10 mouse cellular contexts compared by ENCODE assay signal in the genomic region with DNA sequence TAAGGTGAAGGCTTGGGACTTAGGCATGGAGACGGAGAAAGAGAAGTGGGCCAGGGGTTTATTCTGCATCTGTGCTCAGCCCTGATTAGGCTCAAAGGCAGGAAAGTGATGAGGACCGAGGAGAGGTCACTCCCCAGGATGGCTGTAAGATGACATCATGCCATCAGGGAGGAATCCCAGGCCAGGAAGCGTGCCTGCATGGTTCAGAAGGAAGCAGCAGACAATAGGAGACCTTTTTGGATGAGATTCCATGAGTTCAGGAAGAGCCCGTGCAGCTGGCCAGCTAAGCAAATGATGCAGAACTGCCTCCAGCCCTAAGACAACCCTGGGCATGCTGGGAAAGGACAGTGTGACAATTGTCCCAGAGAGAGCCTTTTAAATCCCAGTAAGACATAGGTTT.
DNase-seq lines count a peak whose midpoint lies in the region; ATAC-seq and TF ChIP-seq lines count a peak whose summit lies in the region.
"Had no signal": no experiment of that assay in that cellular context is flagged by ENCODE, and none has a peak within 500 bp of the region (broad histone marks: within the 10 kb centered on the region; RNA-seq: fewer than 3 reads in every experiment).

No protein-coding gene starts in this region.

- H3K4me1 ChIP-seq in kidney, embryonic 15.5 days = peaks cover 31% of the 10 kb centered on the region
- H3K4me1 ChIP-seq in hindbrain, postnatal 0 days (ENCODE audit: insufficient read depth, low read length) = no peaks in the 10 kb centered on the region

- no peak overlapping the region for H3K9ac ChIP-seq in kidney, embryonic 15.5 days
- no peak overlapping the region for H3K9ac ChIP-seq in hindbrain, postnatal 0 days (replicated peaks; ENCODE audit: low read length)

- no peaks in the 10 kb centered on the region for H3K9me3 ChIP-seq in kidney, embryonic 15.5 days (replicated peaks)
- no peaks in the 10 kb centered on the region for H3K9me3 ChIP-seq in hindbrain, postnatal 0 days (ENCODE audit: low read length)
- H3K9me3 ChIP-seq: midbrain, embryonic 10.5 days had no signal

- 41% methylated on average over 4 of the region's 4 CpGs for WGBS in kidney, embryonic 15.5 days
- 49% methylated on average over 4 of the region's 4 CpGs for WGBS in hindbrain, postnatal 0 days

- DNase-seq in layer of hippocampus, adult 2 months (ENCODE audit: low spot score in 2 of 2) = no peak
- no peak for DNase-seq in layer of hippocampus, adult 11-12 months (ENCODE audit: low spot score)
- peak; percentile 63 to 80 for DNase-seq in heart, adult 9 months (ENCODE audit: low spot score in 2 of 2)
- DNase-seq in lung, postnatal 14 days = peak; percentile 49
- no peak for DNase-seq in hindbrain, postnatal 0 days (ENCODE audit: low spot score)
- no peak for DNase-seq in gastrocnemius, postnatal 4 days (ENCODE audit: low spot score in 2 of 2)
- DNase-seq: thymus, adult 18-20 months had no signal

- H3K36me3 ChIP-seq in kidney, embryonic 15.5 days = no peaks in the 10 kb centered on the region
- no peaks in the 10 kb centered on the region for H3K36me3 ChIP-seq in hindbrain, postnatal 0 days (ENCODE audit: insufficient read depth, low read length)
- H3K36me3 ChIP-seq: midbrain, embryonic 10.5 days had no signal

- no peaks in the 10 kb centered on the region for H3K27me3 ChIP-seq in kidney, embryonic 15.5 days
- no peaks in the 10 kb centered on the region for H3K27me3 ChIP-seq in hindbrain, postnatal 0 days (ENCODE audit: insufficient read depth, low read length)

- ATAC-seq in kidney, embryonic 15.5 days (replicated peaks; ENCODE audit: low FRiP score) = no peak; the same call in 1 of the 2 replicates
- no peak for ATAC-seq in erythroid progenitor cell, adult 5-6 weeks (replicated peaks; ENCODE audit: low FRiP score, poor library complexity, severe bottlenecking)
- ATAC-seq in hindbrain, postnatal 0 days = no peak

- TF ChIP-seq CTCF in layer of hippocampus, adult 2 months (conservative IDR thresholded peaks at IDR 0.05) = no peak
- no peak for TF ChIP-seq CTCF in hindbrain, postnatal 0 days (IDR thresholded peaks at IDR 0.05; ENCODE audit: low read depth)

- H3K27ac ChIP-seq in layer of hippocampus, adult 2 months = peak overlapping the region; percentile 12
- H3K27ac ChIP-seq in kidney, embryonic 15.5 days = peak overlapping the region; percentile 54
- H3K27ac ChIP-seq in hindbrain, postnatal 0 days = no peak overlapping the region
- H3K27ac ChIP-seq: midbrain, embryonic 10.5 days had no signal

- H3K4me3 ChIP-seq in layer of hippocampus, adult 2 months = no peak overlapping the region
- no peak overlapping the region for H3K4me3 ChIP-seq in kidney, embryonic 15.5 days (replicated peaks)
- no peak overlapping the region for H3K4me3 ChIP-seq in hindbrain, postnatal 0 days (ENCODE audit: low read length)
- H3K4me3 ChIP-seq: midbrain, embryonic 10.5 days had no signal

- no peak overlapping the region for H3K4me2 ChIP-seq in kidney, embryonic 15.5 days
- no peak overlapping the region for H3K4me2 ChIP-seq in hindbrain, postnatal 0 days (ENCODE audit: low read depth, low read length)

Comparison
In these comparisons a context has a peak if more than half of its experiments do, and no peak if none do; other contexts are left out.
1. DNase-seq: peak in heart, adult 9 months (2 of 2) and lung, postnatal 14 days (single experiment); none in layer of hippocampus, adult 2 months (0 of 2), layer of hippocampus, adult 11-12 months (single experiment), hindbrain, postnatal 0 days (single experiment) and gastrocnemius, postnatal 4 days (0 of 2).